Mouse (Mus musculus) olfactory bulb, adult 2 months (tissue): ENCODE measurements around the gene Fcgr2b.

Experiments
- CTCF ChIP-seq: fragments of 200-500 bp; IDR thresholded peaks from 2 replicates; pipeline ENCODE4 v1.5.1; 2012; ENCODE audit warnings: low read depth, mild to moderate bottlenecking, low read length, moderate library complexity; ENCODE audit not compliant: insufficient read depth
- POLR2A ChIP-seq: fragments of 200-500 bp; IDR thresholded peaks from 2 replicates; pipeline ENCODE4 v1.6.1; 2012; ENCODE audit warnings: mild to moderate bottlenecking, low read depth, low read length, moderate library complexity; ENCODE audit not compliant: insufficient read depth

- TF ChIP-seq CTCF = no peak
- TF ChIP-seq POLR2A = no peak
Measured at GRCm38 (mm10) chr1:170939255-170939654, 37.1 kb downstream of the Fcgr2b start.
